Mouse (Mus musculus) neural tube, embryonic 13.5 days (tissue): ENCODE measurements around the gene Hivep3. TPM values are rescaled to one million over a fixed set of nuclear protein-coding genes. Genes with fewer than 3 reads are reported as not detected.

Experiments
- ATAC-seq: fragments of 200-750 bp; cut with Nextera tagmentation; 2 replicates; pipeline ENCODE4 v1.8.0; 2017; ENCODE audit warnings: low read depth, mild to moderate bottlenecking, moderate TSS enrichment, moderate library complexity
- H3K27ac ChIP-seq: fragments of 300-500 bp; sonication (generic); replicated peaks from 2 replicates; pipeline ENCODE4 v1.5.1; 2015; ENCODE audit warnings: moderate library complexity, mild to moderate bottlenecking, inconsistent platforms
- H3K27me3 ChIP-seq: fragments of 300-500 bp; sonication (generic); 2 replicates; pipeline ENCODE4 v1.6.1; 2015; ENCODE audit warnings: mild to moderate bottlenecking, inconsistent platforms
- H3K36me3 ChIP-seq: fragments of 300-500 bp; sonication (generic); 2 replicates; pipeline ENCODE4 v1.6.1; 2015; ENCODE audit warnings: mild to moderate bottlenecking, inconsistent platforms
- H3K4me1 ChIP-seq: fragments of 300-500 bp; sonication (generic); replicated peaks from 2 replicates; pipeline ENCODE4 v1.6.1; 2015; ENCODE audit warnings: inconsistent platforms
- H3K4me2 ChIP-seq: fragments of 300-500 bp; sonication (generic); 2 replicates; pipeline ENCODE4 v1.6.1; 2015; ENCODE audit warnings: inconsistent platforms, mild to moderate bottlenecking, moderate library complexity
- H3K4me3 ChIP-seq: fragments of 300-500 bp; sonication (generic); 2 replicates; pipeline ENCODE4 v1.5.1; 2015; ENCODE audit warnings: mild to moderate bottlenecking, inconsistent platforms
- H3K9ac ChIP-seq: fragments of 300-500 bp; sonication (generic); 2 replicates; pipeline ENCODE4 v1.6.1; 2015; ENCODE audit warnings: moderate library complexity, mild to moderate bottlenecking, inconsistent platforms
- H3K9me3 ChIP-seq: fragments of 300-500 bp; sonication (generic); 2 replicates; pipeline ENCODE4 v1.6.1; 2016; ENCODE audit warnings: inconsistent platforms
- WGBS: fragments of 180-500 bp; shearing (Covaris S2); methylation state at CpG from one replicate; pipeline ENCODE4 v1.1.7; 2015; 5-methylcytosine and 5-hydroxymethylcytosine counted together
- polyA plus RNA-seq: library from polyadenylated mRNA; unstranded; fragments of >200 nt; fragmentation: Nextera tagmentation; extraction: Ambion mirVana; gene quantifications from 2 replicates; pipeline ENCODE4 v1.2.1, GENCODE M21; 2015

Hivep3 gene
- polyA plus RNA-seq, 1 experiment from 2014 or later = 20.6 TPM

GRCm38 (mm10) chr4:120170387-120170936, 436.9 kb downstream of the Hivep3 start:
- Histone ChIP-seq H3K4me2 (no peak overlapping the region), H3K4me3 (no peak overlapping the region), H3K9ac (no peak overlapping the region), H3K27me3 (no peaks in the 10 kb centered on the region), H3K36me3 (no peaks in the 10 kb centered on the region), H3K27ac (no peak overlapping the region), H3K4me1 (peaks cover 32% of the 10 kb centered on the region), H3K9me3 (no peaks in the 10 kb centered on the region)
- ATAC-seq = no peak
- 32% methylated on average over 9 of the region's 9 CpGs for WGBS

GRCm38 (mm10) chr4:120172050-120172684, 438.6 kb downstream of the Hivep3 start:
- Histone ChIP-seq H3K27me3 (no peaks in the 10 kb centered on the region), H3K36me3 (no peaks in the 10 kb centered on the region), H3K27ac (peak overlapping the region; percentile 25; the same call in 1 of the 2 replicates), H3K4me3 (no peak overlapping the region), H3K4me1 (peaks cover 38% of the 10 kb centered on the region), H3K9ac (no peak overlapping the region), H3K9me3 (no peaks in the 10 kb centered on the region), H3K4me2 (no peak overlapping the region)
- ATAC-seq = peak; percentile 91
- 12% methylated on average over 7 of the region's 7 CpGs for WGBS

- H3K4me1 ChIP-seq = 0 out of 2 replicates have a peak, but pooled peaks cover 8% of the 10 kb centered on the region
- H3K4me2 ChIP-seq = no peak overlapping the region
- H3K4me3 ChIP-seq = no peak overlapping the region
- WGBS = 80% methylated on average over 4 of the region's 4 CpGs
- no peaks in the 10 kb centered on the region for H3K36me3 ChIP-seq
- H3K9ac ChIP-seq = no peak overlapping the region
- no peaks in the 10 kb centered on the region for H3K9me3 ChIP-seq
- no peak overlapping the region for H3K27ac ChIP-seq
- ATAC-seq = no peak
- peaks cover 7% of the 10 kb centered on the region; the same call in 1 of the 2 replicates for H3K27me3 ChIP-seq
Measured at GRCm38 (mm10) chr4:120179123-120179522, 445.5 kb downstream of the Hivep3 start.

- Histone ChIP-seq H3K36me3 (no peaks in the 10 kb centered on the region), H3K9me3 (no peaks in the 10 kb centered on the region), H3K4me2 (no peak overlapping the region), H3K4me3 (no peak overlapping the region), H3K4me1 (0 out of 2 replicates have a peak, but pooled peaks cover 8% of the 10 kb centered on the region), H3K27ac (no peak overlapping the region), H3K9ac (no peak overlapping the region), H3K27me3 (peaks cover 14% of the 10 kb centered on the region)
- ATAC-seq = no peak
Measured at GRCm38 (mm10) chr4:120180535-120180934, 447.0 kb downstream of the Hivep3 start.

DNA sequence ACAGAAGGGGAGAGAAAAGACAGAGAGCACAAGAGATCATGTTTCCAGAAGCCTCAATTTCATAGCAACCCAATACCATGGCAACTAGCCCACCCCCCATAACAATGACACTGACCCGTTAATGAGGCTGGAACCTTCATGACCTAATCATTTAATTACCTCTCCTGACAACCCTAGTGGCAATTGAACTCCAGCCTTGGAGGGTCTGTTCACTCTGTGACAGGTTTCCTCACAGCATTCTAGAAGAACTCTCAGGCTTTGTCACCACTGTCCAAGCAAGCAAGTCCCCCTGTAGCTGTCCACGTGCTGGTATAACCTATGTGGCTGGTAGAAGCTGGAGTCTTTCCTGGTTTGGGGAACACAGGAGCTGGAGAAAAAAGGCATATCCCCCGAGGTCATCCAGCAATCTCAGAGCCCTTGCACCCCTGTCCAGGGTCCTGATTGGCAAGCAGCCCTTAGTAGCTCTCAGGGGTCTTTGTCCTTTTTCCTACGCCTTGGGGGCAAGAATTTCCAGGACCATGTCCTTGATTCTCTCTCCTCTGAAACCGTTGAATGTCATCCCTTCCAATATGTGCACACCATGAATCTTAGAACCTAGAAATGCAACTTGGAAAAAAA, 450.9 kb downstream of the Hivep3 start:
- Histone ChIP-seq H3K4me1 (peaks cover 16% of the 10 kb centered on the region), H3K9ac (no peak overlapping the region), H3K36me3 (no peaks in the 10 kb centered on the region), H3K9me3 (no peaks in the 10 kb centered on the region), H3K27me3 (peaks cover 15% of the 10 kb centered on the region), H3K27ac (no peak overlapping the region), H3K4me3 (no peak overlapping the region), H3K4me2 (no peak overlapping the region)
- WGBS = 22% methylated on average over 5 of the region's 5 CpGs
- no peak for ATAC-seq

- Histone ChIP-seq H3K27ac (no peak overlapping the region), H3K4me3 (no peak overlapping the region), H3K4me2 (no peak overlapping the region), H3K27me3 (peaks cover 8% of the 10 kb centered on the region; the same call in 1 of the 2 replicates), H3K9me3 (no peaks in the 10 kb centered on the region), H3K9ac (no peak overlapping the region), H3K36me3 (no peaks in the 10 kb centered on the region), H3K4me1 (peaks cover 24% of the 10 kb centered on the region)
- no peak for ATAC-seq
- WGBS = 96% methylated on average over 1 of the region's 1 CpGs
Measured at GRCm38 (mm10) chr4:120186441-120186840, 452.9 kb downstream of the Hivep3 start.

- H3K27me3 ChIP-seq = peaks cover 8% of the 10 kb centered on the region; the same call in 1 of the 2 replicates
- 8% methylated on average over 4 of the region's 4 CpGs for WGBS
- no peak overlapping the region for H3K4me3 ChIP-seq
- H3K9me3 ChIP-seq = no peaks in the 10 kb centered on the region
- no peaks in the 10 kb centered on the region for H3K36me3 ChIP-seq
- no peak for ATAC-seq
- no peak overlapping the region for H3K27ac ChIP-seq
- no peak overlapping the region for H3K9ac ChIP-seq
- H3K4me2 ChIP-seq = no peak overlapping the region
- peaks cover 24% of the 10 kb centered on the region for H3K4me1 ChIP-seq
Measured at GRCm38 (mm10) chr4:120186934-120187333, 453.4 kb downstream of the Hivep3 start.

Other genes starting within 250 kb of the Hivep3 start
- gene Rimkla, start 241.2 kb upstream of the Hivep3 start, polyA plus RNA-seq = 26.3 and 28.7 TPM in 2 replicates
- 23.5 and 26.1 TPM in 2 replicates for gene Foxj3, start 196.8 kb upstream of the Hivep3 start, polyA plus RNA-seq
- gene Frg2f1, start 194.3 kb upstream of the Hivep3 start, polyA plus RNA-seq = 5.4 and 7.2 TPM in 2 replicates
- gene Guca2a, start 96.1 kb upstream of the Hivep3 start, polyA plus RNA-seq = not detected in 2 replicates
- not detected in 2 replicates for gene Guca2b, start 74.8 kb upstream of the Hivep3 start, polyA plus RNA-seq